In the genomic region with DNA sequence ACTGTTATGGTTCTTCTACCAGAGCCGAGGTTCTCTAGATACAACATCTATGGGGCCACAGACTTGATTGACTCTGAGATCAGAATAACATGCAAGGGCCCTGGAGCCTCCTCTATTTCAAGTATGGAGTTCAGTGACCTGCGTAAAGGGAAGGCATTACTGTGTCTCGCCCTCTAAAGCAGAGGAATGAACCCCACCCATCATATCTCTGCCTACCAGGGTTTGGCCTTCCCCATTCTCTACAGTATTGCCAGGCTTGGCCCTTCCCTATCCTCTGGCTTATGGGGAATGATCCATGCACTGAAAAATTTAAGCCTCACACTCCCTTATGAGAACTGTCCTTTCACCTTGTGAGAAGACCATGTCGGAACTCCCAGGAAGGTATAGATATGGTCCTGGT, we compare ENCODE assay signal across 12 mouse cellular contexts.
"Had no signal": no experiment of that assay in that cellular context is flagged by ENCODE, and none has a peak within 500 bp of the region (broad histone marks: within the 10 kb centered on the region; RNA-seq: fewer than 3 reads in every experiment).

No protein-coding gene starts in this region.

- H3K27me3 ChIP-seq: kidney, embryonic 15.5 days; limb, embryonic 15.5 days; lung, embryonic 15.5 days; midbrain, embryonic 13.5 days had no signal

- H3K9ac ChIP-seq: kidney, embryonic 15.5 days; limb, embryonic 15.5 days; lung, embryonic 15.5 days; midbrain, embryonic 13.5 days had no signal

- H3K4me2 ChIP-seq: kidney, embryonic 15.5 days; limb, embryonic 15.5 days; lung, embryonic 15.5 days; midbrain, embryonic 13.5 days had no signal

- H3K36me3 ChIP-seq: kidney, embryonic 15.5 days; limb, embryonic 15.5 days; lung, embryonic 15.5 days; midbrain, embryonic 13.5 days had no signal

- H3K4me3 ChIP-seq: kidney, embryonic 15.5 days; limb, embryonic 15.5 days; lung, embryonic 15.5 days; midbrain, embryonic 13.5 days had no signal

- H3K9me3 ChIP-seq: kidney, embryonic 15.5 days; limb, embryonic 15.5 days; lung, embryonic 15.5 days; midbrain, embryonic 13.5 days had no signal

- DNase-seq: kidney, adult 2 months; kidney, postnatal 25 days; layer of hippocampus, postnatal 36 days; right cerebral cortex, adult 18-20 months; right cerebral cortex, postnatal 25 days; thymus, adult 2 months; thymus, postnatal 25 days had no signal

- ATAC-seq: intestine, embryonic 16.5 days; midbrain, embryonic 13.5 days had no signal

- H3K4me1 ChIP-seq: midbrain, embryonic 13.5 days had no signal

- H3K27ac ChIP-seq: kidney, embryonic 15.5 days; limb, embryonic 15.5 days; lung, embryonic 15.5 days; midbrain, embryonic 13.5 days had no signal
